Mouse (Mus musculus) stomach, postnatal 0 days (tissue): ENCODE data around the gene Tlcd1. TPM values are rescaled to one million over a fixed set of nuclear protein-coding genes. Genes with fewer than 3 reads are reported as not detected.
"Not testable (repeated sequence)": the region's sequence is repeated elsewhere in the genome, so short reads cannot be mapped to it uniquely, and the experiment has no call there.

Source experiments
- ATAC-seq: fragments of 200-750 bp; cut with Nextera tagmentation; 2 replicates; pipeline ENCODE4 v1.8.0; 2017; ENCODE audit not compliant: low FRiP score, low TSS enrichment
- DNase-seq: peaks from one replicate; pipeline ENCODE4 v3.0.0-alpha.2; 2016; ENCODE audit warnings: low spot score
- H3K27ac ChIP-seq: fragments of 300-500 bp; sonication (generic); replicated peaks from 2 replicates; pipeline ENCODE4 v1.5.1; 2014; ENCODE audit warnings: mild to moderate bottlenecking, control low read depth
- H3K27me3 ChIP-seq: fragments of 300-500 bp; sonication (generic); 2 replicates; pipeline ENCODE4 v1.6.1; 2014; ENCODE audit warnings: low read length; ENCODE audit not compliant: control insufficient read depth, insufficient read depth
- H3K36me3 ChIP-seq: fragments of 300-500 bp; sonication (generic); 2 replicates; pipeline ENCODE4 v1.6.1; 2014; ENCODE audit warnings: low read length, mixed read lengths; ENCODE audit not compliant: control insufficient read depth, insufficient read depth
- H3K4me1 ChIP-seq: fragments of 300-500 bp; sonication (generic); replicated peaks from 2 replicates; pipeline ENCODE4 v1.6.1; 2014; ENCODE audit warnings: antibody characterized with exemption; ENCODE audit not compliant: control insufficient read depth, insufficient read depth
- H3K4me2 ChIP-seq: fragments of 300-500 bp; sonication (generic); replicated peaks from 2 replicates; pipeline ENCODE4 v1.6.1; 2014; ENCODE audit warnings: low read depth, mild to moderate bottlenecking, control low read depth, moderate library complexity
- H3K4me3 ChIP-seq: fragments of 300-500 bp; sonication (generic); 2 replicates; pipeline ENCODE4 v1.5.1; 2014; ENCODE audit warnings: low read depth, low read length, control low read depth
- H3K9ac ChIP-seq: fragments of 300-500 bp; sonication (generic); 2 replicates; pipeline ENCODE4 v1.6.1; 2014; ENCODE audit warnings: mild to moderate bottlenecking, low read length, control low read depth, mixed read lengths
- H3K9me3 ChIP-seq: fragments of 300-500 bp; sonication (generic); 2 replicates; pipeline ENCODE4 v1.6.1; 2016; ENCODE audit warnings: low read length; ENCODE audit not compliant: control insufficient read depth
- CTCF ChIP-seq: IDR thresholded peaks from 2 replicates; pipeline ENCODE4 v1.5.1; 2016; ENCODE audit warnings: antibody characterized with exemption, low read depth, mild to moderate bottlenecking, moderate library complexity
- EP300 ChIP-seq: optimal IDR thresholded peaks from 2 replicates; pipeline ENCODE3; 2016; ENCODE audit warnings: antibody characterized with exemption
- WGBS: fragments of 180-500 bp; shearing (Covaris S2); extraction: QIAGEN DNeasy Blood & Tissue Kit; methylation state at CpG from one replicate; pipeline ENCODE4 v1.1.7; 2014; 5-methylcytosine and 5-hydroxymethylcytosine counted together
- polyA plus RNA-seq: library from polyadenylated mRNA; unstranded; fragments of >200 nt; fragmentation: Nextera tagmentation; extraction: Ambion mirVana; gene quantifications from 2 replicates; pipeline ENCODE4 v1.2.1, GENCODE M21; 2015

The Tlcd1 gene
- polyA plus RNA-seq, 1 experiment from 2014 or later = 41.3 TPM

DNA sequence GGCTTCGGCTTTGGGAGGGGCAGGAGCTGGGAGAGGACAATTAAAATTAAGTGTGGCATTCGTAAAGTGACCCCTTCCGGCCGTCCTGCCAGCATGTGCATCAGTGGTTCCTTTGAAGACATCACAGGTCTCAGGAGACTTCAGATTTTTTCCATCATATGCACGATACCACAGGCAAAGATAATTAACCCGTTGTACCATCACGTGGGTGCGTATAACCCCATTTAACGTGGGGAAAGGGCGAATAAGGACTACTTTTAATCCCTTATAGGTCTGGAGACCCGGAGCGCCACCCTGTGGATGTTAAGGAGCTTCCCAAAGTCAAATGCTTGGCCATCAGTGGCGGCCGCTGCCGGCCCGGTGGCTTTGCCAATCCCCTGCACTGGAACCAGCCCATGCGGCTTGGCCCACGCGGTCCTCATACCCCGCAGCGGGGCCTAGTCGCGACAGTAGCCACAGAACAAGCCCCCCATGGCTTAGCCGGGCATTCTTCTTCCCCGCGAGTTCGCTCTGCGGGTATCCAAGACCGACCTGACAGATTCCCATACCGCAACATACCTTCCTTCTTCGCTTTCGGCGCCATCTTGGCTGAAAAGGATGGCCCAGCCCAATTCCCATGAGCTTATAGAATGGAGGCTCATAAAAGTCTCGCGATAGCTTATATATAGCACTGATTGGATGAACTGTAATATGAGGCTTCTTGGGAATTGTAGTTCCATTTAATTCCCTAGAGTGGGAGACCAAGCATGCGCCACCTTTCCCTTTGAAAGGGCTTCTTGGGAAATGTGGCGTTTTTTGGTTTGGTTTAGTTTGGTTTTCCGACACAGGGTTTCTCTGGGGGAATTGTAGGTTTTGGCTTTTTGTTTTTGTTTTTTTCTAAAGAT, 6.7 kb downstream of the Tlcd1 start, which contains the start of gene Rpl23a:
Gene Rpl23a, minus strand, starts transcription at position 624 of the 884 bp plus-strand sequence.
- under 1% methylated on average over 38 of the region's 38 CpGs for WGBS
- Histone ChIP-seq H3K9ac (peak within 1 kb of the TSS; percentile 91), H3K27ac (peak within 1 kb of the TSS; percentile 92), H3K9me3 (no peaks in the 10 kb centered on the region), H3K4me1 (no peaks in the 10 kb centered on the region), H3K36me3 (peaks cover 3% of the 10 kb centered on the region; the same call in 1 of the 2 replicates), H3K4me3 (peak within 1 kb of the TSS; percentile 84), H3K4me2 (peak within 1 kb of the TSS; percentile 63), H3K27me3 (no peaks in the 10 kb centered on the region)
- DNase-seq (peak; percentile 83), ATAC-seq (peak; percentile 90)
- TF ChIP-seq EP300 (peak; percentile 97), CTCF (peak; percentile 61)

DNA sequence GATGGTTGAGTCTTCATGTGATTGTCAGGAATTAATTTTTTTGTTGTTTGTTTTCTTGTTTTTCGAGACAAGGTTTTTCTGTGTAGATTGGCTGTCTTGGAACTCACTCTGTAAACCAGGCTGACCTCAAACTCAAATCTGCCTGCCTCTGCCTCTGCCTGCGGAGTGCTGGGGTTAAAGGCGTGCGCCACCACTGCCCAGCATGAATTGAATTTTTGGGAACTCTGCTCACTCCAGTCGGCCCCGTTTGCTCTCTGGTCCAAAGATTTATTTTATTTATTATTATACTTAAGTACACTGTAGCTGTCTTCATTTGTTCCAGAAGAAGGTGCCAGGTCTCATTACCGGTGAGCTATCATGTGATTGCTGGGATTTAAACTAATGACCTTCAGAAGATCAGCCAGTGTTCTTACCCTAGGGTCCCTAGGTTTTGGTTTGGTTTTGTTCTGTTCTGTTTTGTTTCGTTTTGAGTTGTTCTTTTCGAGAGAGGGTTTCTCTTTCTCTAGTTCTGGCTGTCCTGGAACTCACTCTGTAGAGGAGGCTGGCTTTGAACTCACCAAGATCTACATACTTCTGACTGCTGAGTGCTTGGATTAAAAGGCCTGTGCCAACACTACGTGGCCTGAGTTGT, 7.5 kb downstream of the Tlcd1 start:
- Histone ChIP-seq H3K27me3 (no peaks in the 10 kb centered on the region), H3K9me3 (no peaks in the 10 kb centered on the region), H3K9ac (no peak overlapping the region), H3K36me3 (peaks cover 3% of the 10 kb centered on the region; the same call in 1 of the 2 replicates), H3K27ac (no peak overlapping the region), H3K4me3 (peak overlapping the region; percentile 84; the same call in 1 of the 2 replicates), H3K4me1 (no peaks in the 10 kb centered on the region), H3K4me2 (peak overlapping the region; percentile 63)
- TF ChIP-seq EP300 (no peak), CTCF (no peak; the same call in 1 of the 2 replicates)
- DNase-seq = no peak
- WGBS = 40% methylated on average over 10 of the region's 10 CpGs
- no peak; the same call in 1 of the 2 replicates for ATAC-seq

- not testable (repeated sequence) for DNase-seq, H3K4me3 ChIP-seq, H3K4me1 ChIP-seq, H3K4me2 ChIP-seq, H3K27ac ChIP-seq, H3K27me3 ChIP-seq, H3K9ac ChIP-seq, ATAC-seq, H3K9me3 ChIP-seq, H3K36me3 ChIP-seq
- WGBS = 91% methylated on average over 6 of the region's 6 CpGs
Measured at GRCm38 (mm10) chr11:78184702-78185101, 8.2 kb downstream of the Tlcd1 start.

GRCm38 (mm10) chr11:78188331-78189233, 12.1 kb downstream of the Tlcd1 start, which contains the start of gene Rab34:
Gene Rab34, plus strand, starts transcription at chr11:78188430.
- Histone ChIP-seq H3K4me1 (no peaks in the 10 kb centered on the region), H3K4me2 (peak within 1 kb of the TSS; percentile 88), H3K9me3 (no peaks in the 10 kb centered on the region), H3K9ac (peak within 1 kb of the TSS; percentile 82), H3K36me3 (peaks cover 7% of the 10 kb centered on the region), H3K27me3 (no peaks in the 10 kb centered on the region), H3K27ac (peak within 1 kb of the TSS; percentile 96), H3K4me3 (peak within 1 kb of the TSS; percentile 72)
- DNase-seq (peak; percentile 77), ATAC-seq (peak; percentile 77)
- TF ChIP-seq CTCF = no peak; the same call in 1 of the 2 replicates
- no peak for TF ChIP-seq EP300
- WGBS = under 1% methylated on average over 78 of the region's 80 CpGs

DNA sequence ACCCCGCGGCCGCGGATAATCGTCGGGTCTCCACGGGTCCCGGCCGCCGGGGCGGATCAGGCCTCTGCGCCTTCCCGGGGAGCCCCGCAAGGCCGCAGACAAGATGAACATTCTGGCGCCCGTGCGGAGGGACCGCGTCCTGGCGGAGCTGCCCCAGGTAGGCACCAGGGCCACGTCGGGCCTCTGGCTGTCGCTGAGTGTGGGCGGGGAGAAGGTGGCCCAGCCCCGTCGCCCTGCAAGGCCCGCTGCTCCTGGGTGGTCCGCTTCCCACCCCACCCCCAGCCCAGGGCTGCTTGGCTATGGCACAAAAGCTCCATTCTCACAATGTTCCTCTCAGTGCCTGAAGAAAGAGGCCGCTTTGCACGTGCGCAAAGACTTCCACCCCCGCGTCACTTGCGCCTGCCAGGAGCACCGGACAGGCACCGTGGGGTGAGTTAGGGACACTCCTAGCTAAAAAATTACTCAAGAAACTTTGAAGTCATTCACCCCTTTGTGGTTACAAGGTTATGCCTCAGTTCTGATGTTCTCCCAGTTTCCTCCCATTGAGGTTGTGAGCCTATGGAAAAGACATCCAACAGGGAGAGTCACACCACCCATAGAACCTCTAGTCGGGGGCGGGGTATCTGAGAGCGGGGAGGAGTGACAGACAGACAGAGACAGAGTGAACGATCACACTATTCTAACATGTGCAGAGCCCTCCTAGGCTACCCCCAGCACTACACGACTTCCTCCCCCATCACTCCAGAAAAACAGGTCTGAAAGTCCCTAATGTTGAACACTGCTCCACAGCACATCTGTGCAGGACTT, 12.9 kb downstream of the Tlcd1 start:
- Histone ChIP-seq H3K9ac (peak overlapping the region; percentile 82), H3K9me3 (no peaks in the 10 kb centered on the region), H3K4me2 (peak overlapping the region; percentile 88), H3K4me3 (peak overlapping the region; percentile 72), H3K36me3 (peaks cover 7% of the 10 kb centered on the region), H3K27ac (peak overlapping the region; percentile 96), H3K4me1 (no peaks in the 10 kb centered on the region), H3K27me3 (no peaks in the 10 kb centered on the region)
- peak; percentile 65 for ATAC-seq
- no peak for TF ChIP-seq CTCF
- TF ChIP-seq EP300 = no peak
- DNase-seq = peak; percentile 75
- WGBS = under 1% methylated on average over 42 of the region's 42 CpGs
